In genomic region chr2:126583960-126584359, GRCm38 (mm10) we compare ENCODE assay signal across 28 mouse cellular contexts. TPM values are rescaled to one million over a fixed set of nuclear protein-coding genes. Genes with fewer than 3 reads are reported as not detected.
DNase-seq lines count a peak whose midpoint lies in the region; ATAC-seq and TF ChIP-seq lines count a peak whose summit lies in the region.
"Had no signal": no experiment of that assay in that cellular context is flagged by ENCODE, and none has a peak within 500 bp of the region (broad histone marks: within the 10 kb centered on the region; RNA-seq: fewer than 3 reads in every experiment).

No protein-coding gene starts in this region.

- WGBS in kidney, adult 2 months: 52% methylated on average over 6 of the region's 6 CpGs
- WGBS in embryonic facial prominence, embryonic 14.5 days: 46% methylated on average over 6 of the region's 6 CpGs

- no peak overlapping the region for H3K9ac ChIP-seq in embryonic facial prominence, embryonic 14.5 days (ENCODE audit: low read depth, low read length)
- H3K9ac ChIP-seq: embryonic facial prominence, embryonic 15.5 days; forebrain, embryonic 12.5 days; forebrain, embryonic 15.5 days; heart, embryonic 12.5 days; heart, embryonic 15.5 days; hindbrain, embryonic 14.5 days had no signal

- TF ChIP-seq CTCF in kidney, adult 2 months (conservative IDR thresholded peaks at IDR 0.05; ENCODE audit: insufficient read depth, insufficient read length, low read depth, low read length): no peak

- H3K4me2 ChIP-seq in embryonic facial prominence, embryonic 14.5 days (ENCODE audit: low read depth, low read length): no peak overlapping the region
- H3K4me2 ChIP-seq: embryonic facial prominence, embryonic 15.5 days; forebrain, embryonic 12.5 days; forebrain, embryonic 15.5 days; heart, embryonic 12.5 days; heart, embryonic 15.5 days; hindbrain, embryonic 14.5 days had no signal

- H3K27me3 ChIP-seq in kidney, adult 2 months (replicated peaks; ENCODE audit: control insufficient read depth, insufficient read depth, low read length): no peaks in the 10 kb centered on the region
- no peaks in the 10 kb centered on the region for H3K27me3 ChIP-seq in embryonic facial prominence, embryonic 14.5 days (replicated peaks; ENCODE audit: control insufficient read depth, insufficient read depth, low read length)
- H3K27me3 ChIP-seq: embryonic facial prominence, embryonic 15.5 days; forebrain, embryonic 12.5 days; forebrain, embryonic 15.5 days; heart, embryonic 12.5 days; heart, embryonic 15.5 days had no signal

- H3K4me1 ChIP-seq in kidney, adult 2 months (ENCODE audit: control insufficient read depth, insufficient read depth, low read length): no peaks in the 10 kb centered on the region
- H3K4me1 ChIP-seq in embryonic facial prominence, embryonic 14.5 days (ENCODE audit: control insufficient read depth, insufficient read depth, low read length): no peaks in the 10 kb centered on the region; the same call in 1 of the 2 replicates
- H3K4me1 ChIP-seq: forebrain, embryonic 12.5 days; forebrain, embryonic 15.5 days; heart, embryonic 12.5 days; heart, embryonic 15.5 days had no signal

- no peak for ATAC-seq in embryonic facial prominence, embryonic 14.5 days (ENCODE audit: low read depth)
- ATAC-seq in hematopoietic stem cell, adult 5-6 weeks (replicated peaks in 1 of 2; ENCODE audit: insufficient read depth in 1 of 2, low FRiP score in 2 of 2, low TSS enrichment in 1 of 2, low read depth in 1 of 2, poor library complexity in 2 of 2, severe bottlenecking in 2 of 2): peak; percentile 51 to 63
- ATAC-seq in erythroid progenitor cell, adult 5-6 weeks (replicated peaks; ENCODE audit: low FRiP score, poor library complexity, severe bottlenecking): no peak
- ATAC-seq: CD4-positive, CD25-positive, alpha-beta regulatory T cell, adult 4 months; forebrain, embryonic 15.5 days; hindbrain, postnatal 0 days; inflammation-experienced regulatory T-cells, adult 6 months; intestine, embryonic 16.5 days had no signal

- no peak overlapping the region for H3K4me3 ChIP-seq in kidney, adult 2 months (ENCODE audit: insufficient read depth, low read depth, low read length)
- H3K4me3 ChIP-seq in embryonic facial prominence, embryonic 14.5 days (ENCODE audit: low read depth, low read length): no peak overlapping the region
- H3K4me3 ChIP-seq: embryonic facial prominence, embryonic 15.5 days; forebrain, embryonic 12.5 days; forebrain, embryonic 15.5 days; heart, adult 2 months; heart, embryonic 12.5 days; heart, embryonic 15.5 days had no signal

- no peaks in the 10 kb centered on the region for H3K9me3 ChIP-seq in embryonic facial prominence, embryonic 14.5 days (ENCODE audit: control insufficient read depth, low read length)
- H3K9me3 ChIP-seq: embryonic facial prominence, embryonic 15.5 days; forebrain, embryonic 12.5 days; forebrain, embryonic 15.5 days; heart, embryonic 12.5 days; heart, embryonic 15.5 days had no signal

- H3K36me3 ChIP-seq in kidney, adult 2 months (ENCODE audit: control insufficient read depth, insufficient read depth, low read length): peaks cover 35% of the 10 kb centered on the region
- no peaks in the 10 kb centered on the region for H3K36me3 ChIP-seq in embryonic facial prominence, embryonic 14.5 days (ENCODE audit: control insufficient read depth, insufficient read depth, low read length)
- H3K36me3 ChIP-seq: embryonic facial prominence, embryonic 15.5 days; forebrain, embryonic 12.5 days; forebrain, embryonic 15.5 days; heart, embryonic 12.5 days; heart, embryonic 15.5 days had no signal

- no peak overlapping the region for H3K27ac ChIP-seq in kidney, adult 2 months (ENCODE audit: insufficient read depth, low read depth, low read length)
- H3K27ac ChIP-seq in embryonic facial prominence, embryonic 14.5 days (replicated peaks; ENCODE audit: low read depth, low read length): peak overlapping the region; percentile 22; the same call in 1 of the 2 replicates
- H3K27ac ChIP-seq: embryonic facial prominence, embryonic 15.5 days; forebrain, embryonic 12.5 days; forebrain, embryonic 15.5 days; heart, adult 2 months; heart, embryonic 15.5 days; hindbrain, embryonic 14.5 days; hindbrain, postnatal 0 days had no signal

- peak; percentile 8 for DNase-seq in kidney, adult 2 months
- DNase-seq in kidney, postnatal 4 days: no peak
- DNase-seq in embryonic facial prominence, embryonic 14.5 days (ENCODE audit: low spot score): no peak
- DNase-seq in heart, adult 9 months (ENCODE audit: low spot score in 2 of 2): no peak
- DNase-seq: adrenal gland, adult 2 months; adrenal gland, postnatal 14 days; cerebellum, adult 11 months; cerebellum, adult 2 months; cerebellum, adult 9-11 months; cerebellum, postnatal 36 days; gastrocnemius, postnatal 25 days; heart, adult 2 months; heart, postnatal 10 days; heart, postnatal 36 days had no signal

- TF ChIP-seq POLR2A in kidney, adult 2 months (IDR thresholded peaks at IDR 0.05; ENCODE audit: low read depth, low read length): no peak

RNA-seq across cellular contexts. Expression of gene Slc27a2, which starts 31.8 kb away (rescaled TPM):
- 1,333 and 1,911 TPM in 2 replicates for polyA plus RNA-seq in kidney, adult 2 months (2012; rRNA removed)
- 10.4 and 10.8 TPM in 2 replicates for polyA plus RNA-seq in embryonic facial prominence, embryonic 14.5 days (2014; fragmentation: Nextera tagmentation; extraction: Ambion mirVana)
- 3.4 and 5.8 TPM in 2 replicates for total RNA-seq in hematopoietic stem cell, adult 5-6 weeks (2017)
- not detected in 2 replicates for total RNA-seq in erythroid progenitor cell, adult 5-6 weeks (2015; ENCODE audit: low replicate concordance)
- total RNA-seq in erythroid progenitor cell, adult 5-6 weeks (2017; ENCODE audit: low replicate concordance): not detected in 2 replicates
- total RNA-seq: gastrocnemius, postnatal 25 days; MEL had no signal
- polyA plus RNA-seq: C2C12; CD4-positive, CD25-positive, alpha-beta regulatory T cell, adult 4 months; inflammation-experienced regulatory T-cells, adult 6 months had no signal

RNA-seq across cellular contexts. Expression of gene Hdc, which starts 35.1 kb away (rescaled TPM):
- polyA plus RNA-seq in kidney, adult 2 months (2012; rRNA removed): 8.1 and 11.7 TPM in 2 replicates
- 32.0 and 67.6 TPM in 2 replicates for polyA plus RNA-seq in embryonic facial prominence, embryonic 14.5 days (2014; fragmentation: Nextera tagmentation; extraction: Ambion mirVana)
- 8.3 and 24.1 TPM in 2 replicates for total RNA-seq in hematopoietic stem cell, adult 5-6 weeks (2017)
- total RNA-seq in erythroid progenitor cell, adult 5-6 weeks (2015; ENCODE audit: low replicate concordance): 2.5 and 42.5 TPM in 2 replicates
- total RNA-seq in erythroid progenitor cell, adult 5-6 weeks (2017; ENCODE audit: low replicate concordance): 6.0 and 17.5 TPM in 2 replicates

Comparison
In these comparisons a context has a peak if more than half of its experiments do, and no peak if none do; other contexts are left out.
1. ATAC-seq: peak in hematopoietic stem cell, adult 5-6 weeks (2 of 2); none in embryonic facial prominence, embryonic 14.5 days (single experiment) and erythroid progenitor cell, adult 5-6 weeks (single experiment).